Mouse (Mus musculus): Measurements from ENCODE around the gene Cyp46a1. TPM values are rescaled to one million over a fixed set of nuclear protein-coding genes. Genes with fewer than 3 reads are reported as not detected.

The Cyp46a1 gene
- polyA plus RNA-seq, 1 experiment from 2014 or later: 25.4 TPM

DNA sequence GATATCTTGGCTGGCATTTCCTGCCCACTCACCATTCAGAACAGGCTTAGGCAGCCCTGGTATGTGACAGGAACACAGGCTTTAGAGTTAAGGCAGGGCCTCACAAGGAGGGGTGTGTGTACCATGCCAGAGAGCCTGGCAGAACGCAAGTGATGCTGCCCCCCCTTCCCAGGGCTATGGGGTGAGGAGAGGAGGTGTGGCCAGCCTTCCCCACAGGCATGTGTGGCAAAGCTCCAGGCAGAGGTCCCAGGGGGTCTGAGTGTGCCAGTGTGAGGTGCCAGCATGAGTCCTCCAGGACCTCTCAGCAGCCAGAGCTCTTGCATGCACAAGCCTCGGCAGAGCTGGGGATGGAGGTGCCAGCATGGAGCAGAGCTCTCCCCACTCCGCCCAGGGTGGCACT is 39.6 kb upstream of the Cyp46a1 start:
- 57% methylated on average over 3 of the region's 3 CpGs for WGBS
- ATAC-seq (ENCODE audit: low read depth): no peak
- peaks cover 6% of the 10 kb centered on the region; the same call in 1 of the 2 replicates for H3K4me1 ChIP-seq (ENCODE audit: control insufficient read depth, insufficient read depth, low read length)
- no peak overlapping the region for H3K4me3 ChIP-seq (ENCODE audit: low read depth, low read length)
- no peak overlapping the region for H3K27ac ChIP-seq (ENCODE audit: low read depth, low read length)
- H3K36me3 ChIP-seq (ENCODE audit: control insufficient read depth, insufficient read depth, low read length): no peaks in the 10 kb centered on the region
- H3K9ac ChIP-seq (replicated peaks; ENCODE audit: low read depth, low read length): no peak overlapping the region
- H3K4me2 ChIP-seq (ENCODE audit: low read depth, low read length): no peak overlapping the region
- H3K27me3 ChIP-seq (ENCODE audit: control insufficient read depth, insufficient read depth, low read length): no peaks in the 10 kb centered on the region
- no peaks in the 10 kb centered on the region for H3K9me3 ChIP-seq (ENCODE audit: control insufficient read depth, low read length)

- 87% methylated on average over 6 of the region's 6 CpGs for WGBS
- Histone ChIP-seq H3K9ac (replicated peaks; ENCODE audit: low read depth, low read length) (no peak overlapping the region), H3K27ac (ENCODE audit: low read depth, low read length) (no peak overlapping the region), H3K4me1 (ENCODE audit: control insufficient read depth, insufficient read depth, low read length) (peaks cover 6% of the 10 kb centered on the region; the same call in 1 of the 2 replicates), H3K36me3 (ENCODE audit: control insufficient read depth, insufficient read depth, low read length) (no peaks in the 10 kb centered on the region), H3K4me2 (ENCODE audit: low read depth, low read length) (no peak overlapping the region), H3K9me3 (ENCODE audit: control insufficient read depth, low read length) (no peaks in the 10 kb centered on the region), H3K27me3 (ENCODE audit: control insufficient read depth, insufficient read depth, low read length) (no peaks in the 10 kb centered on the region), H3K4me3 (ENCODE audit: low read depth, low read length) (no peak overlapping the region)
- no peak for ATAC-seq (ENCODE audit: low read depth)
Measured at GRCm38 (mm10) chr12:108297033-108297432, 37.1 kb upstream of the Cyp46a1 start.

DNA sequence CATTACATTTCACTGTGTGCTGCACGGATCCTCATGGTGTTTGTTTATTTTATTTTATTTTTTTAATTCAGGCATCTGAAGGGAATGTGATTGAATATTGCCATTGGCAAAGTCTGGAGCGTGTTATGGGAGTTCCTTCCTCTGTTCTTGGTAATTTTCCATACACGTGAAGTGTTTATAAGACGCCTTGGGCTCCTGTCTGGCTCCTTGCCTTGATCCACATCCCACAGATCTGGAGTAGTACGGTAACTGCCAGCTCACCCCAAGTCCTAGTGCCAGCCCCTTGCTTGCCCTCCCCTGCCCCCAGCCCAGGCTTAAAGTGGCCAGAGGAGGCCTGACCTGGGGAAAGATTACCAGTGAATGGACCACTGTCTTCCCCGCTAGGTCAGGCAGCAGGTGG is 33.2 kb upstream of the Cyp46a1 start:
- no peaks in the 10 kb centered on the region for H3K36me3 ChIP-seq (ENCODE audit: control insufficient read depth, insufficient read depth, low read length)
- H3K9ac ChIP-seq (replicated peaks; ENCODE audit: low read depth, low read length): no peak overlapping the region
- no peak overlapping the region for H3K27ac ChIP-seq (ENCODE audit: low read depth, low read length)
- WGBS: 84% methylated on average over 6 of the region's 6 CpGs
- no peak overlapping the region for H3K4me2 ChIP-seq (ENCODE audit: low read depth, low read length)
- H3K4me1 ChIP-seq (ENCODE audit: control insufficient read depth, insufficient read depth, low read length): peaks cover 3% of the 10 kb centered on the region; the same call in 1 of the 2 replicates
- no peak overlapping the region for H3K4me3 ChIP-seq (ENCODE audit: low read depth, low read length)
- no peak for ATAC-seq (ENCODE audit: low read depth)
- H3K27me3 ChIP-seq (ENCODE audit: control insufficient read depth, insufficient read depth, low read length): no peaks in the 10 kb centered on the region
- no peaks in the 10 kb centered on the region for H3K9me3 ChIP-seq (ENCODE audit: control insufficient read depth, low read length)

DNA sequence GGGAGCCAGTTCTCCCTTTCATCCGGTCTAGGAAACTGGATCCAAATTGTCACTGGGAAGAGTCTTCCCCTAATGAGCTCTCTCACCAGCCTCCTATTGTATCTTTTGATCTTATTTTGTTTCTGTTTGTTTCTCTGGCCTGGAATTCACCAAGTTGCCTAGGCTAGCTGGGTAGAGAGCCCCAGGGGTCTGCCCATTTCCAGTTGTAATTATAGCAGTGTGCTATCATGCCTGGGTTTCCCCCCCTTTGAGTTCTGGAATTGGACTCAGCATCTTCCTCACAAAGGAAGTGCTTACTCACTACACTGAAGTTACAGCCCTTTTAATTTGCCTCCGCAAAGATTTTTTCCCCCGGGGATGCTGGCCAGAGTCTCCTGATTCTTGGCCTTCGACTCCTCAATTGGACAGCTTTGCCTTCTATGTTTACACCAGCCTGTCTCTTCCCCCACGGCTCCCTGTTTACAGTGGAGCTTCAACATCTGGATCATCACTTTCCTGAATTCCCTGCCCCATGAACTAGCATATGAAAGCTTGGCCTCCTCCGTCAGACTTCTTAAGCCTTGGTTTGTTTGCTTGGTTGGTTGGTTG is 30.3 kb upstream of the Cyp46a1 start:
- Histone ChIP-seq H3K27ac (ENCODE audit: low read depth, low read length) (no peak overlapping the region), H3K36me3 (ENCODE audit: control insufficient read depth, insufficient read depth, low read length) (no peaks in the 10 kb centered on the region), H3K4me1 (ENCODE audit: control insufficient read depth, insufficient read depth, low read length) (peaks cover 3% of the 10 kb centered on the region; the same call in 1 of the 2 replicates), H3K9me3 (ENCODE audit: control insufficient read depth, low read length) (no peaks in the 10 kb centered on the region), H3K4me3 (ENCODE audit: low read depth, low read length) (no peak overlapping the region), H3K9ac (replicated peaks; ENCODE audit: low read depth, low read length) (no peak overlapping the region), H3K4me2 (ENCODE audit: low read depth, low read length) (no peak overlapping the region), H3K27me3 (ENCODE audit: control insufficient read depth, insufficient read depth, low read length) (no peaks in the 10 kb centered on the region)
- no peak for ATAC-seq (ENCODE audit: low read depth)
- WGBS: 36% methylated on average over 6 of the region's 6 CpGs

- ATAC-seq (ENCODE audit: low read depth): no peak
Measured at GRCm38 (mm10) chr12:108305172-108305571, 29.0 kb upstream of the Cyp46a1 start.

GRCm38 (mm10) chr12:108305812-108306794 is 28.1 kb upstream of the Cyp46a1 start, which contains the start of gene Hhipl1:
TSS of gene Hhipl1 (plus strand) at chr12:108306270.
- Histone ChIP-seq H3K9me3 (ENCODE audit: control insufficient read depth, low read length) (no peaks in the 10 kb centered on the region), H3K27me3 (ENCODE audit: control insufficient read depth, insufficient read depth, low read length) (no peaks in the 10 kb centered on the region), H3K4me2 (ENCODE audit: low read depth, low read length) (peak within 1 kb of the TSS; percentile 98), H3K36me3 (ENCODE audit: control insufficient read depth, insufficient read depth, low read length) (no peaks in the 10 kb centered on the region), H3K9ac (replicated peaks; ENCODE audit: low read depth, low read length) (peak within 1 kb of the TSS; percentile 74), H3K4me3 (ENCODE audit: low read depth, low read length) (peak within 1 kb of the TSS; percentile 45), H3K27ac (ENCODE audit: low read depth, low read length) (no peak within 1 kb of the TSS), H3K4me1 (ENCODE audit: control insufficient read depth, insufficient read depth, low read length) (peaks cover 3% of the 10 kb centered on the region; the same call in 1 of the 2 replicates)
- peak; percentile 66; the same call in 1 of the 2 replicates for ATAC-seq (ENCODE audit: low read depth)
- WGBS: 4% methylated on average over 67 of the region's 67 CpGs

More at GRCm38 (mm10) chr12:108305172-108305571, 29.0 kb upstream of the Cyp46a1 start:
- peaks cover 3% of the 10 kb centered on the region; the same call in 1 of the 2 replicates for H3K4me1 ChIP-seq (ENCODE audit: control insufficient read depth, insufficient read depth, low read length)
- H3K27ac ChIP-seq (ENCODE audit: low read depth, low read length): no peak overlapping the region
- H3K9me3 ChIP-seq (ENCODE audit: control insufficient read depth, low read length): no peaks in the 10 kb centered on the region
- no peak overlapping the region for H3K9ac ChIP-seq (replicated peaks; ENCODE audit: low read depth, low read length)
- no peaks in the 10 kb centered on the region for H3K27me3 ChIP-seq (ENCODE audit: control insufficient read depth, insufficient read depth, low read length)
- 80% methylated on average over 8 of the region's 8 CpGs for WGBS
- H3K4me2 ChIP-seq (ENCODE audit: low read depth, low read length): no peak overlapping the region
- H3K36me3 ChIP-seq (ENCODE audit: control insufficient read depth, insufficient read depth, low read length): no peaks in the 10 kb centered on the region
- no peak overlapping the region for H3K4me3 ChIP-seq (ENCODE audit: low read depth, low read length)

DNA sequence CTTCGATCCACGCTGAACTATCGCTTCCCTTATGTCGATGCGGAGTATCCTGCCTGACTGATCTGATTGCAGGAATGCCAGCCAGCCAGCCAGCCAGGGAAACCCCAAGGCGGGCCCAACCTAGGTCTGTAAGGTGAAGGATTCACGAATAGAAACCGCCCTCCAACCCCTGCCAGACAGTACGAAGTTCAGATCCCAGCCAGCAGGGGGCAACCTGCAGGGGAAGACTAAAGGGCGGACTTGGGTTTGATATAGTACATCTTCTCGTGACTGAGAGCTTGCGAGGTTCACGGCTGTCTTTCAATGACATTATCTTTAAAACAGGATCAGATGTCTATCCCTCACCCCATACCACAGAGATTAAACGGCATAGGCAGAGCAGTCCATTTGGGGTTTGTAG is 26.6 kb upstream of the Cyp46a1 start:
- H3K4me1 ChIP-seq (ENCODE audit: control insufficient read depth, insufficient read depth, low read length): peaks cover 3% of the 10 kb centered on the region; the same call in 1 of the 2 replicates
- H3K9ac ChIP-seq (replicated peaks; ENCODE audit: low read depth, low read length): no peak overlapping the region
- H3K27ac ChIP-seq (ENCODE audit: low read depth, low read length): no peak overlapping the region
- 23% methylated on average over 14 of the region's 14 CpGs for WGBS
- no peaks in the 10 kb centered on the region for H3K9me3 ChIP-seq (ENCODE audit: control insufficient read depth, low read length)
- no peaks in the 10 kb centered on the region for H3K27me3 ChIP-seq (ENCODE audit: control insufficient read depth, insufficient read depth, low read length)
- ATAC-seq (ENCODE audit: low read depth): no peak
- no peak overlapping the region for H3K4me3 ChIP-seq (ENCODE audit: low read depth, low read length)
- H3K4me2 ChIP-seq (ENCODE audit: low read depth, low read length): no peak overlapping the region
- H3K36me3 ChIP-seq (ENCODE audit: control insufficient read depth, insufficient read depth, low read length): no peaks in the 10 kb centered on the region

DNA sequence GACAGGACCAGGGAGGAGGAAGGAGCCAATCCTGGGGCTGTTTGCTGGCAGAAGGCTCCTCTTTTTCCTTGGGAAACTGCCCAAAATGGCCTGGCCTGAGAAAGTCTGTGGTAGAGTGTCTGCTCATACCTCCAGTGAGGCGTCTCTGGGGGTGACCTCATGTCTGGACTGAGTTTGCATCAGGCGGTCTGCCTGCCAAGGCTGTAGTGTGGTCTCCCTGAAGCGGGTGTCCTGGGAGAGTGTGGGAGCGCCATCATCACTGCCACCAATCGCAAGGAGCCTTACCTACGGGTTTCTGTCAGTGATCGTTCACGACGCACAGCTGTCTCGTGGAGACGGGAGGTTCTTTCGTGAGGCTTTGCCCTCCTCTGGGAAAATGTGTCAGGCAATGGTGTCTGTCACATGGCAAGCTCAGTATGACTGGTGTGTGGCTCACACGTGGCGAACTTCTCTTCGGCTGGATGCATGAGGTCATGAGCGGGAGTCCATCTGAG is 25.8 kb upstream of the Cyp46a1 start:
- Histone ChIP-seq H3K4me3 (ENCODE audit: low read depth, low read length) (no peak overlapping the region), H3K4me2 (ENCODE audit: low read depth, low read length) (no peak overlapping the region), H3K4me1 (ENCODE audit: control insufficient read depth, insufficient read depth, low read length) (peaks cover 3% of the 10 kb centered on the region; the same call in 1 of the 2 replicates), H3K27me3 (ENCODE audit: control insufficient read depth, insufficient read depth, low read length) (no peaks in the 10 kb centered on the region), H3K36me3 (ENCODE audit: control insufficient read depth, insufficient read depth, low read length) (no peaks in the 10 kb centered on the region), H3K9me3 (ENCODE audit: control insufficient read depth, low read length) (no peaks in the 10 kb centered on the region), H3K27ac (ENCODE audit: low read depth, low read length) (no peak overlapping the region), H3K9ac (replicated peaks; ENCODE audit: low read depth, low read length) (no peak overlapping the region)
- ATAC-seq (ENCODE audit: low read depth): no peak
- 89% methylated on average over 16 of the region's 16 CpGs for WGBS
